Mouse (Mus musculus) E14TG2a.4 (cell line): Measurements from ENCODE around the gene Rab12.

Experiments
- CTCF ChIP-seq: conservative IDR thresholded peaks from 2 replicates; pipeline ENCODE4 v1.5.1; 2014; ENCODE audit warnings: low read length
- POU5F1 ChIP-seq: IDR thresholded peaks from 2 replicates; pipeline ENCODE4 v1.6.1; 2014; ENCODE audit warnings: low read length, borderline replicate concordance

- TF ChIP-seq CTCF (no peak), POU5F1 (no peak)
Observed at GRCm38 (mm10) chr17:66471252-66471651, 48.3 kb downstream of the Rab12 start.
